Mouse (Mus musculus) cerebellum, adult 2 months (tissue): Measurements from ENCODE around the gene Gfod2. TPM values are rescaled to one million over a fixed set of nuclear protein-coding genes. Genes with fewer than 3 reads are reported as not detected.

Experiments used
- DNase-seq, 2 experiments: peaks; one replicate each; pipeline ENCODE4 v3.0.0; 2021
- H3K27ac ChIP-seq: fragments of 200-500 bp; 2 replicates; pipeline ENCODE4 v1.5.1; 2012; ENCODE audit warnings: low read length, control low read depth, inconsistent platforms; ENCODE audit not compliant: insufficient read depth
- H3K27me3 ChIP-seq: fragments of 200-500 bp; 2 replicates; pipeline ENCODE4 v1.6.1; 2012; ENCODE audit warnings: inconsistent platforms, mild to moderate bottlenecking, low read length, moderate library complexity; ENCODE audit not compliant: control insufficient read depth, insufficient read depth
- H3K4me1 ChIP-seq: fragments of 200-500 bp; 2 replicates; pipeline ENCODE4 v1.6.1; 2011; ENCODE audit warnings: low read length; ENCODE audit not compliant: control insufficient read depth, insufficient read depth
- H3K4me3 ChIP-seq: fragments of 200-500 bp; replicated peaks from 2 replicates; pipeline ENCODE3; 2011; ENCODE audit warnings: mild to moderate bottlenecking, low read depth, low read length, control low read depth; ENCODE audit not compliant: insufficient read depth
- CTCF ChIP-seq: fragments of 200-500 bp; IDR thresholded peaks from 2 replicates; pipeline ENCODE4 v1.5.1; 2011; ENCODE audit warnings: low read depth, mild to moderate bottlenecking, control low read depth, low read length, moderate library complexity, borderline replicate concordance; ENCODE audit not compliant: insufficient read depth
- POLR2A ChIP-seq: fragments of 200-500 bp; IDR thresholded peaks from 2 replicates; pipeline ENCODE4 v1.6.1; 2011; ENCODE audit warnings: low read length, control low read depth, borderline replicate concordance; ENCODE audit not compliant: insufficient read depth
- WGBS: fragments of 180-500 bp; shearing (Covaris S2); methylation state at CpG from one replicate; pipeline ENCODE4 v1.1.7; 2018; 5-methylcytosine and 5-hydroxymethylcytosine counted together
- polyA plus RNA-seq: library from polyadenylated mRNA; depleted of rRNA; stranded (reverse); fragments of >200 nt; gene quantifications from 2 replicates; pipeline ENCODE4 v1.2.3, GENCODE M21; 2012

Gfod2 gene
- polyA plus RNA-seq, 1 experiment, result 20.7 TPM

DNA sequence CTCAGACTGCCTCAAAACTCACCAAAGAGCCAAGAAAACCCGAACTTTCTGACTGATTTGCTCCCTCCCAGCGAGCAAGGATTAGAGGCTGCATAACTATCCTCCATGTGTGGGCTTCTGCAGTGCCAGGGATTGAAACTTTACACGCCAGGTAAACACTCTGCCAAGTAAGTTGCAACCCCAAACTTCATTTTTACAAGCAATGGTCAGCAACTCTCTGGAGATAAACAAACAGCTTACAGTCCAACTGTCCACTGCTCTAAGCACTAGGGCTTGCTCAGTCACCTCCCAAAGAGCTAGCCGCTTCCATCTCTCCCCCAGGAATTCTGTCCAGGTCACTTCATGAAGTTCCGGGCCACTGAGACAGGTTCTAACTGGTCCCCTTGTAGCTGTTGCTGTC lies 39.9 kb upstream of the Gfod2 start:
- no peak overlapping the region for H3K27ac ChIP-seq
- H3K4me1 ChIP-seq, result peaks cover 15% of the 10 kb centered on the region
- no peak for DNase-seq
- no peak for TF ChIP-seq POLR2A
- no peak for TF ChIP-seq CTCF
- no peaks in the 10 kb centered on the region for H3K27me3 ChIP-seq
- H3K4me3 ChIP-seq, result no peak overlapping the region
- WGBS, result 75% methylated on average over 5 of the region's 5 CpGs

DNA sequence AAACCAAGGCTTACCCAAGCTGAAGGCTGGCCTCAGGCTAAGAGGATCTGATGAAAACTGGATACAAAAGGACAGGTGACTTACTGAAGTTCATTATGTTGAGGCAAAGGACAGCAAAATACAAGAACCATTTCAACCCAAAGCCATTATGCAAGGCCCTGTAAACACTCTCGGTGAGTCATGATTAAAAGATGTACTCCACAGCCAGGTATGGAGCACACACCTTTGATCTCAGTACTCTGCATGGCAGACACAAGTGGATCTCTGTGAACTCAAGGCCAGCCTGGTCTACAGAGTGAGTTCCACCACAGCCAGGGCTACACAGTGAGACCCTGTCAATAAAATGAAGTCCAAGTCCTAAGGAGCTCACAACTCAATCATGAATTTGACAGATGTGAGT lies 37.3 kb upstream of the Gfod2 start:
- TF ChIP-seq CTCF, result no peak
- no peak for TF ChIP-seq POLR2A
- H3K27ac ChIP-seq, result no peak overlapping the region
- 90% methylated on average over 1 of the region's 1 CpGs for WGBS
- peaks cover 20% of the 10 kb centered on the region for H3K4me1 ChIP-seq
- no peaks in the 10 kb centered on the region for H3K27me3 ChIP-seq
- no peak overlapping the region for H3K4me3 ChIP-seq
- no peak for DNase-seq

DNA sequence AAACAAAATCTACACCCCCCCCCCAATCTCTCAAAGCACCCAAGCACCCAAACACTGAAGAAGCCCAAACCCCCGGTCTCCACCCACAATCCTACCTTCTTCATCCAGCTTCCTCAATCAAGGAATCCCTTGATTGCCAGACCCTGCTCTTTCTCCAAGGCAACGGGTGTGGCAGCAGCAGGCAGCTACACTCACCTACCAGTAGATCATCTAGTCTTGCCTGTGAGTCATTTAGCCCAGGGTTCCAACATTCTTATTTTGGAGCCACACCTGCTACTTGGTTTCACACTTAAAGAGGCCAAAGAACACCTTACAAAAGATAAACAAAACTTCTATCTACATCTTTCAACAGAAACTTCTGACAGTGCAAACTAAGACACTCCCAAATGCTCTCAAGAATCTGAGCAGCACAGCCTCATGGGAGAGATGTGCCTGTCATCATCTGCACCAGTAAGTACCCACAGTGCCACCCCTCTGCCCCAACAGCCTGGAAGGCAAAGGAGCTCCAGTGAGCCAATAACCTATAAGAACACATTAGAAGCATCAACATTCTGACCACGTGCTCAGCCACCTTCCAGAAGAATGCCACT lies 35.6 kb upstream of the Gfod2 start:
- peak in 1 of 2 experiments; percentile 29 for DNase-seq
- no peak overlapping the region for H3K27ac ChIP-seq
- H3K4me3 ChIP-seq, result no peak overlapping the region
- 54% methylated on average over 3 of the region's 3 CpGs for WGBS
- H3K4me1 ChIP-seq, result peaks cover 21% of the 10 kb centered on the region
- no peaks in the 10 kb centered on the region for H3K27me3 ChIP-seq
- TF ChIP-seq CTCF, result no peak
- TF ChIP-seq POLR2A, result no peak

DNA sequence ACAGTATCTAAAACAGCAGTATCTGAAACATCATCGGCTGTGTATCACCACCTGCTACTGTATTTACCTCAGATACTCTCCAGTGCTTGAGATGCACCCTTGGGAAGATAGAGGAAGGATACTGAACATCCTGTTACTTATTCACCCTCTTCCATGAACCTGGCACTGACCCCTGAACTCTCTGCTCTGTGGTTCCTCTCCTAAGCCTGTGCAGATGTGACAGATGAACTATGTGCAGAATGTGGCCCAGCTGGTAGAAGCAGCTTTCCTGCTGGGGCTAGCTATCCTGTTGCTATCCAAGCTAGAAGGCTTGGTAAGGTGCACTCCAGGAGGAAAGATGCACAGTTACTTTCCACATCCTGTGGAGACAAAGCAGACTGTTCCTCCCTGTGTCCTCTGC lies 34.9 kb upstream of the Gfod2 start:
- no peak for TF ChIP-seq CTCF
- TF ChIP-seq POLR2A, result no peak
- Histone ChIP-seq H3K4me3 (no peak overlapping the region), H3K27ac (no peak overlapping the region), H3K4me1 (peaks cover 21% of the 10 kb centered on the region), H3K27me3 (no peaks in the 10 kb centered on the region)
- 83% methylated on average over 1 of the region's 1 CpGs for WGBS
- DNase-seq, result no peak

DNA sequence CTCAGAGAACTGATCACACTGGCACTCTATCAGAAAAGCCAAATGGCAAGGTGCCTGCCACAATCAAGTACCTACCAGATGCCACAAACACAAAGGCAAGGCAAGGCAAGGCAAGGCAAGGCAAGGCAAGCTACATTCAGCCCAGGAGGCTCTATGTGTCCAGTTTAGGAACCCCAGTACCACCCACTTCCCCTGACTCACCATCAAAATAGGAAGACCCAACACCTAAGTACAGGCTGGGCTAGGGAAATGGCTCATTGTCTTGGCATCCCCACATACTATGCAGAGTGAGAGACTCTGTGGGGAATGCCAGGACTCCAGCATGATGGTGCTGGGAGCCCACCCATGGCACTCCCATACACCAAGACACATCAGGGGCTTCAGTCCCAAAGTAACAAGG lies 31.2 kb upstream of the Gfod2 start:
- DNase-seq, result no peak
- TF ChIP-seq POLR2A (no peak), CTCF (no peak)
- Histone ChIP-seq H3K4me3 (no peak overlapping the region), H3K27ac (no peak overlapping the region), H3K27me3 (no peaks in the 10 kb centered on the region), H3K4me1 (peaks cover 21% of the 10 kb centered on the region)

DNA sequence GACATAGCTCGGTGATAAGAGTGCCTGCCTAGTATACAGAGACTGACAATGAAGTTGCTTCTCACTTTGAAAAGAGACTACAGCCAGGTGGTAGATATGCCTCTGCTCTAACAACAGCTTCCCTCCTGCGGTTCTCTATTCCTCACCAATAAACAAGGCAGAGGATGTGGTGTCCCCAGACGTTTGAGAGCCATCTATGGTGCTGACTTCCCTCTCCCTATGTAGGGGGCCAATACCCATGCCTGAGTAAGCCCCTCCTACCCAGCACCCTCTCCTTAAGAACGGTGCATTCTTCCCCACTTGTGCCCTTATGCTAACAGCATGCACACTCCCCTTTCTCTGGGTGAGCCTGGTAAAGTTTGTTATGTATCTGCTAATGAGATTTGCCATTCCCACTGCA lies 30.5 kb upstream of the Gfod2 start:
- DNase-seq, result no peak
- H3K4me1 ChIP-seq, result peaks cover 16% of the 10 kb centered on the region
- no peaks in the 10 kb centered on the region for H3K27me3 ChIP-seq
- 63% methylated on average over 4 of the region's 4 CpGs for WGBS
- H3K4me3 ChIP-seq, result no peak overlapping the region
- H3K27ac ChIP-seq, result no peak overlapping the region
- no peak for TF ChIP-seq POLR2A
- TF ChIP-seq CTCF, result no peak

DNA sequence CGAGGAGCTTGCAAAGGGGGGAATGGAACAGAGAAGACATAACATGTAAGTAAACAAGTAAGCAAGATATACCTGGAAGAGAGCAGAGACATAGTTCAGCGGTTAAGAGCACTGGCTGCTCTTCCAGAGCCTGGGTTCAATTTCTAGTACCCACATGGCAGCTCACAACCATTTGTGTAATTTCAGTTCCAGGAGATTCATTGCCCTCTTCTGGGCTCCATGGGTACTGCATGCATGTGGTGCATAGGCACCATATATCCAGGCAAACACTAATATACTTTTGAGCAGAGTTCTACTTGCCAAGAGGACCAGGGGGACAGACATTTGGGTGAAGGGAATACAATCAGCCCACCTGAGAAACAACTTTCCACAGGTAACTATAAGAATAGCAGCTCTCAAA lies 29.8 kb upstream of the Gfod2 start:
- Histone ChIP-seq H3K4me3 (no peak overlapping the region), H3K4me1 (peaks cover 9% of the 10 kb centered on the region), H3K27me3 (no peaks in the 10 kb centered on the region), H3K27ac (no peak overlapping the region)
- TF ChIP-seq POLR2A, result no peak
- peak; percentile 44; the same call in 1 of the 2 replicates for TF ChIP-seq CTCF
- DNase-seq, result no peak
- WGBS, result 94% methylated on average over 2 of the region's 2 CpGs

DNA sequence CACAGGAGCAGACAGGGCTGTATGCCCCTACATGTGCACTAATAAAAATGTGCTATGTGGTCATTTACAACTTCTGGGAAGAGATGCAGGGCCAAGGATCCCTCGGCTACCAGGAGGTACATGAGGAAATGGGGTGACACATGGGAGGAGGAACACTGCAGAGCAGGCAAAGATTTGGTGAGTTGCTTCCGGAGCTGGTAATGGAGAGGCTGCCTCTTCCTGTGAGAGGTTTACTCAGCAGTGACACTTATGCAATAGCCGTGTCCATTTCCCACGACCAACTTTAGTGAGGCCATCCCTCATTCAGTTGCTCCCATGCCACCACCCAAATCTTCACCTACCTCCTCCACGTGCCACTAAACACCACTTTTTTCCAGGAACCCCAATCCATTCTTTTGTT lies 21.8 kb upstream of the Gfod2 start:
- no peaks in the 10 kb centered on the region for H3K27me3 ChIP-seq
- TF ChIP-seq CTCF (no peak), POLR2A (no peak)
- WGBS, result 93% methylated on average over 5 of the region's 5 CpGs
- H3K27ac ChIP-seq, result no peak overlapping the region
- no peak for DNase-seq
- no peaks in the 10 kb centered on the region for H3K4me1 ChIP-seq
- no peak overlapping the region for H3K4me3 ChIP-seq

DNA sequence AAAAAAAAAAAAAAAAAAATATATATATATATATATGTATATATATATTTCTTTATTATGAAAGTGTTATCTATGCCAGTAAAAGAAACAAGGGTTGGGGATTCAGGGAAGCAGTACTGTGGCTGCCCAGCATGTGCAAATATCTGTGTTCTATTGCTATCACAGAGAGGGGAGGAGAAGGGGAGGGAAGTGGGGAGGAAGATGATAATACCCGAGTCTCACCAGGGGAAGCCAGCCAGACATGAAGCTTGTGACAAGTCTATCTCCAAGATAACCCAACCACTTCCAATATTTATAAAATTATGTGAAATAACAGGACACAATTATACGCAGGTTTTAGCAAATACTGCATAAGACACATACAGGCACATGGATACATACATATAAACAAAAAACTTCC lies 19.4 kb upstream of the Gfod2 start:
- TF ChIP-seq CTCF, result no peak
- no peak for TF ChIP-seq POLR2A
- WGBS, result 82% methylated on average over 2 of the region's 2 CpGs
- H3K4me1 ChIP-seq, result peaks cover 18% of the 10 kb centered on the region
- no peak overlapping the region for H3K27ac ChIP-seq
- no peak for DNase-seq
- no peaks in the 10 kb centered on the region for H3K27me3 ChIP-seq
- no peak overlapping the region for H3K4me3 ChIP-seq
